Mouse (Mus musculus): ENCODE measurements around the gene Camk1g. TPM values are rescaled to one million over a fixed set of nuclear protein-coding genes. Genes with fewer than 3 reads are reported as not detected.

Gene Camk1g
- polyA plus RNA-seq, 1 experiment from 2014 or later, result 11.9 TPM

DNA sequence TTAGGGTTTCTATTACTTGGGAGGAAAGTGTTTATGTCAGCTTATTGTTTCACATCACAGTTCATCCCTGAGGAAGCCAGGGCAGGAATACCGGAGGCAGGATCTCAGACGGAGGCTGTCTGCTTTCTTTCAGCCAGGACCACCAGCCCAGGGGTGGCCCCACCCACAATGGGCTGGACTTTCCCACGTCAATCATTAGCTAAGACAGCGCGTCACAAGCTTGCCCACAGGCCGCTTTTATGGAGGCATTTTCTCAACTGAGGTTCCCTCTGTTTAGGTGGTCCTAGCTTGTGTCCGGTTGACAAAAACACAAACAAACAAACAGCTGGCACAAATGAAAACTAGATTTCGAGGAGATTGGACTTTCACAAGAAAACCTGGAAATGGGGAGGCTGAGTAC is 12.3 kb upstream of the Camk1g start:
- H3K9ac ChIP-seq (ENCODE audit: low read depth, low read length), result peak overlapping the region; percentile 53
- no peaks in the 10 kb centered on the region for H3K9me3 ChIP-seq (ENCODE audit: control insufficient read depth, low read length)
- peaks cover 19% of the 10 kb centered on the region for H3K4me1 ChIP-seq (ENCODE audit: control insufficient read depth, insufficient read depth, low read length)
- H3K4me2 ChIP-seq (ENCODE audit: low read depth, low read length), result peak overlapping the region; percentile 66
- 2% methylated on average over 8 of the region's 8 CpGs for WGBS
- H3K4me3 ChIP-seq (ENCODE audit: low read depth, low read length), result peak overlapping the region; percentile 36
- peak overlapping the region; percentile 83 for H3K27ac ChIP-seq (replicated peaks; ENCODE audit: low read depth, low read length)
- peak; percentile 81 for ATAC-seq (ENCODE audit: low read depth)
- H3K36me3 ChIP-seq (ENCODE audit: control insufficient read depth, insufficient read depth, low read length), result no peaks in the 10 kb centered on the region
- peak; percentile 87 for DNase-seq (ENCODE audit: low spot score)
- no peaks in the 10 kb centered on the region for H3K27me3 ChIP-seq (replicated peaks; ENCODE audit: control insufficient read depth, insufficient read depth, low read length)

GRCm38 (mm10) chr1:193381597-193382404 is 11.7 kb upstream of the Camk1g start:
- Histone ChIP-seq H3K4me3 (ENCODE audit: low read depth, low read length) (peak overlapping the region; percentile 36), H3K36me3 (ENCODE audit: control insufficient read depth, insufficient read depth, low read length) (no peaks in the 10 kb centered on the region), H3K9ac (ENCODE audit: low read depth, low read length) (peak overlapping the region; percentile 53; the same call in 1 of the 2 replicates), H3K9me3 (ENCODE audit: control insufficient read depth, low read length) (no peaks in the 10 kb centered on the region), H3K4me1 (ENCODE audit: control insufficient read depth, insufficient read depth, low read length) (peaks cover 15% of the 10 kb centered on the region), H3K27me3 (replicated peaks; ENCODE audit: control insufficient read depth, insufficient read depth, low read length) (no peaks in the 10 kb centered on the region), H3K4me2 (ENCODE audit: low read depth, low read length) (peak overlapping the region; percentile 66), H3K27ac (replicated peaks; ENCODE audit: low read depth, low read length) (peak overlapping the region; percentile 83)
- ATAC-seq (ENCODE audit: low read depth), result peak; percentile 56
- 14% methylated on average over 11 of the region's 11 CpGs for WGBS
- peak; percentile 91 for DNase-seq (ENCODE audit: low spot score)

DNA sequence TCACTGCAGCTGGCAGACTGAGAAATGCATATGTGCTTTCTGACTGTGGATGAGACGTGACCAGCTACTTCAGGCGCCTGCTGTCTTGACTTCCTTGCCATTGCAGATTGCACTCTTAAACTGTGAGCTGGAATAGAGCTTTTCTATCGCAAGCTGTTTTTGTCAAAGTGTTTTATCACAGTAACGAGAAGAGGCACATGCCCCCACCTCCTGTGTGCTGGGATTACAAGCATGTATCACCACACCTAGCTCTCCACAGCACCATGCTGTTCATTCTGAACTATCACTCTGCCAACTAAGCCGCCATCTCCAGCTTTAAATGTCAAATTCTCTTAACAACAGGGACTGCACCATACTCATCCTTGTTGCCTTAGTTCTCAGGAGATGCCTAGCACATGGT is 10.8 kb upstream of the Camk1g start:
- Histone ChIP-seq H3K27me3 (replicated peaks; ENCODE audit: control insufficient read depth, insufficient read depth, low read length) (no peaks in the 10 kb centered on the region), H3K9me3 (ENCODE audit: control insufficient read depth, low read length) (no peaks in the 10 kb centered on the region), H3K27ac (replicated peaks; ENCODE audit: low read depth, low read length) (no peak overlapping the region), H3K36me3 (ENCODE audit: control insufficient read depth, insufficient read depth, low read length) (no peaks in the 10 kb centered on the region), H3K9ac (ENCODE audit: low read depth, low read length) (no peak overlapping the region), H3K4me2 (ENCODE audit: low read depth, low read length) (no peak overlapping the region), H3K4me3 (ENCODE audit: low read depth, low read length) (no peak overlapping the region), H3K4me1 (ENCODE audit: control insufficient read depth, insufficient read depth, low read length) (peaks cover 11% of the 10 kb centered on the region)
- WGBS, result 85% methylated on average over 5 of the region's 5 CpGs
- DNase-seq (ENCODE audit: low spot score), result no peak
- ATAC-seq (ENCODE audit: low read depth), result no peak

GRCm38 (mm10) chr1:193379634-193380033 is 9.5 kb upstream of the Camk1g start:
- Histone ChIP-seq H3K9me3 (ENCODE audit: control insufficient read depth, low read length) (no peaks in the 10 kb centered on the region), H3K4me1 (ENCODE audit: control insufficient read depth, insufficient read depth, low read length) (peaks cover 11% of the 10 kb centered on the region), H3K27me3 (replicated peaks; ENCODE audit: control insufficient read depth, insufficient read depth, low read length) (no peaks in the 10 kb centered on the region), H3K4me2 (ENCODE audit: low read depth, low read length) (no peak overlapping the region), H3K9ac (ENCODE audit: low read depth, low read length) (no peak overlapping the region), H3K4me3 (ENCODE audit: low read depth, low read length) (no peak overlapping the region), H3K27ac (replicated peaks; ENCODE audit: low read depth, low read length) (no peak overlapping the region), H3K36me3 (ENCODE audit: control insufficient read depth, insufficient read depth, low read length) (no peaks in the 10 kb centered on the region)
- DNase-seq (ENCODE audit: low spot score), result no peak
- no peak for ATAC-seq (ENCODE audit: low read depth)
- 76% methylated on average over 6 of the region's 6 CpGs for WGBS

DNA sequence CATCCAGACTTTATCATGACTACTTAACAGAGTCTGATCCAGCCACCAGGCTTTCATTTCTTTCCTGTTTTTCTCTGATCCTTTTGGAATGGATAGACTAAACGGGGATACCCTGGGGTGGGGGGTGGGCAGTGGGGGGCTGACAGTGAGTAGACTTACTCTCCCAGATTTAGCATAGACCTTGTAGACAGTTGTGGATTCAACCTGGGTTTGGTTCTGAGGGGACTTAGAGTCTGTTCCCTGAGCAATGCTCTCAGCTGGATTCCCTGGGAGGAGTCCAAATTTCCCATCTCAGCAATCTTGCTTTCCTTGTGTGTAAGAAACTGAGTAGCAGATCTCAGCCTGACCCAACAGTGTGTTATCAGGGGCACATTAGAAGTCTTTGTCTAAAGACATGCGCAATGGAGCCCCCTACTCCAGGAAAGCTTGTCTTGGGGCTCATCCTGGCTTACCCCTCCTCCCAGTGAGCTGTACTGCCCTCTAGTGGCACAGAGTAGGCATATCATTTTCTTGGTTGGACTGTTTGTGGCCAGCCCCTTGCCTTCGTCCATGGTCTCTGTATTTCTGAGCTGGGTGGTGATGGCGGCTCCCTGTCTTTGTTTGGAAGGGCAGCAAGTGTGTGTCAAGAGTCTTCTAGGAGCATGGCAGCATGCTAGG is 6.5 kb upstream of the Camk1g start:
- no peak overlapping the region for H3K4me2 ChIP-seq (ENCODE audit: low read depth, low read length)
- 34% methylated on average over 4 of the region's 4 CpGs for WGBS
- H3K4me3 ChIP-seq (ENCODE audit: low read depth, low read length), result no peak overlapping the region
- H3K4me1 ChIP-seq (ENCODE audit: control insufficient read depth, insufficient read depth, low read length), result peaks cover 2% of the 10 kb centered on the region; the same call in 1 of the 2 replicates
- H3K36me3 ChIP-seq (ENCODE audit: control insufficient read depth, insufficient read depth, low read length), result no peaks in the 10 kb centered on the region
- H3K27me3 ChIP-seq (replicated peaks; ENCODE audit: control insufficient read depth, insufficient read depth, low read length), result no peaks in the 10 kb centered on the region
- no peak overlapping the region for H3K9ac ChIP-seq (ENCODE audit: low read depth, low read length)
- H3K9me3 ChIP-seq (ENCODE audit: control insufficient read depth, low read length), result no peaks in the 10 kb centered on the region
- ATAC-seq (ENCODE audit: low read depth) (peak; percentile 56; the same call in 1 of the 2 replicates), DNase-seq (ENCODE audit: low spot score) (peak; percentile 74)
- no peak overlapping the region for H3K27ac ChIP-seq (replicated peaks; ENCODE audit: low read depth, low read length)

DNA sequence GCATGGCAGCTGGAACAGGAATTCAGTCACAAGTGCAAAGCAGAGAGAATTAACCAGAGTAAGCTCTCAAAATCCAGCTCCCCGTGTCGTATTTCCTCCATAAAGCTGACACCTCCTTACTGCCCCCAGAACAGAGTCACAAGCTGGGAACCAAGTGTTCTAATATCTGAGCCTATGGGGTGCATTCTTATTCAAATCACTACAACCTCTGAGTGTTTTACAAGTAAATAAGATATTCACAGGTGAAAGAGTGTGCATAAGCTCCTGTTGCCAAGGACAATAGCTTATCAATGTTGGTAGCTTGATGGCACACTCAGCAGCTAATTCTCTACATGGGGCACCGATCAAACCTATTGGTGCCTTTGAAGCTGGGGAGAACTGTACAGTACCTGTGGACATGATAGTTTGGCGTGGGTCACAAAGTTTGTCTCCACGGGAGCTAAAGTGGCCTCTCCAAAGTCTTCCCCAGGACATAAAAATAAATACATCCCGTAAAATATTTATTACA is 3.9 kb upstream of the Camk1g start:
- Histone ChIP-seq H3K9ac (ENCODE audit: low read depth, low read length) (no peak overlapping the region), H3K27me3 (replicated peaks; ENCODE audit: control insufficient read depth, insufficient read depth, low read length) (no peaks in the 10 kb centered on the region), H3K36me3 (ENCODE audit: control insufficient read depth, insufficient read depth, low read length) (no peaks in the 10 kb centered on the region), H3K9me3 (ENCODE audit: control insufficient read depth, low read length) (no peaks in the 10 kb centered on the region), H3K4me1 (ENCODE audit: control insufficient read depth, insufficient read depth, low read length) (peaks cover 11% of the 10 kb centered on the region), H3K27ac (replicated peaks; ENCODE audit: low read depth, low read length) (no peak overlapping the region), H3K4me3 (ENCODE audit: low read depth, low read length) (no peak overlapping the region), H3K4me2 (ENCODE audit: low read depth, low read length) (no peak overlapping the region)
- no peak for ATAC-seq (ENCODE audit: low read depth)
- WGBS, result 77% methylated on average over 6 of the region's 6 CpGs
- no peak for DNase-seq (ENCODE audit: low spot score)

DNA sequence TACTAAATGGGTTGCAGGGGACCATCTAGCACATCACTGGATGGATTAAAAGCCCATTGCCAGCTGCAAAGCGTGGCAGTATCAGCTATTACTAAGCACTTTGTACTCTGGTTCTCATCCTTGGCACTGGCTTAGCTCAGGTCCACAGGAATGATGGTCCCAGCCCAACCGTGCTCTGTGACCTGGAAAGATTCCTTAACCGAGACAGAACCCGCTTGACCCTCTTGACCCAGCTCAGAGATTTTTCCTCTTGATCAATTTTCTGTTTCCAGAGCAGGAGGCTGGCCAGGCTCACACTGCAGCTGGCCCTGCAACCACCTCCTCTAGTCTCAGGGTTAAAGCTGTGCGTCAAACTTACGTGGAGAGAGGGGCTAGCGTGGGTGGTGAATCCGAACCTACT is 1.0 kb downstream of the Camk1g start:
- Histone ChIP-seq H3K4me2 (ENCODE audit: low read depth, low read length) (peak overlapping the region; percentile 63), H3K4me3 (ENCODE audit: low read depth, low read length) (peak overlapping the region; percentile 57), H3K9ac (ENCODE audit: low read depth, low read length) (peak overlapping the region; percentile 69), H3K27ac (replicated peaks; ENCODE audit: low read depth, low read length) (no peak overlapping the region), H3K36me3 (ENCODE audit: control insufficient read depth, insufficient read depth, low read length) (no peaks in the 10 kb centered on the region), H3K4me1 (ENCODE audit: control insufficient read depth, insufficient read depth, low read length) (peaks cover 21% of the 10 kb centered on the region), H3K9me3 (ENCODE audit: control insufficient read depth, low read length) (no peaks in the 10 kb centered on the region), H3K27me3 (replicated peaks; ENCODE audit: control insufficient read depth, insufficient read depth, low read length) (no peaks in the 10 kb centered on the region)
- ATAC-seq (ENCODE audit: low read depth), result no peak
- no peak for DNase-seq (ENCODE audit: low spot score)
- 29% methylated on average over 8 of the region's 8 CpGs for WGBS

- H3K36me3 ChIP-seq (ENCODE audit: control insufficient read depth, insufficient read depth, low read length), result no peaks in the 10 kb centered on the region
- DNase-seq (ENCODE audit: low spot score) (peak; percentile 58), ATAC-seq (ENCODE audit: low read depth) (peak; percentile 48; the same call in 1 of the 2 replicates)
- H3K4me1 ChIP-seq (ENCODE audit: control insufficient read depth, insufficient read depth, low read length), result peaks cover 21% of the 10 kb centered on the region
- H3K4me3 ChIP-seq (ENCODE audit: low read depth, low read length), result no peak overlapping the region
- no peaks in the 10 kb centered on the region for H3K9me3 ChIP-seq (ENCODE audit: control insufficient read depth, low read length)
- 0 out of 2 replicates have a peak overlapping the region, but pooled peaks have one; percentile 32 for H3K9ac ChIP-seq (ENCODE audit: low read depth, low read length)
- H3K27me3 ChIP-seq (replicated peaks; ENCODE audit: control insufficient read depth, insufficient read depth, low read length), result no peaks in the 10 kb centered on the region
- 30% methylated on average over 10 of the region's 10 CpGs for WGBS
- peak overlapping the region; percentile 63 for H3K4me2 ChIP-seq (ENCODE audit: low read depth, low read length)
- no peak overlapping the region for H3K27ac ChIP-seq (replicated peaks; ENCODE audit: low read depth, low read length)
These were observed 2.0 kb downstream of the Camk1g start for GRCm38 (mm10) chr1:193368055-193368454.

Measured in embryonic facial prominence, embryonic 14.5 days (tissue).